Mouse (Mus musculus) forebrain, embryonic 14.5 days (tissue): ENCODE measurements around the gene Cavin4. TPM values are rescaled to one million over a fixed set of nuclear protein-coding genes. Genes with fewer than 3 reads are reported as not detected.

ENCODE experiments used
- ATAC-seq: fragments of 200-750 bp; cut with Nextera tagmentation; 2 replicates; pipeline ENCODE4 v1.8.0; 2017; ENCODE audit warnings: mild to moderate bottlenecking, moderate library complexity
- DNase-seq: peaks from one replicate; pipeline ENCODE4 v3.0.0-alpha.2; 2015; ENCODE audit warnings: low spot score
- H3K27ac ChIP-seq: fragments of 300-500 bp; sonication (generic); 2 replicates; pipeline ENCODE4 v1.5.1; 2014; ENCODE audit warnings: low read depth, mild to moderate bottlenecking, control low read depth, low read length, moderate library complexity
- H3K27me3 ChIP-seq: fragments of 300-500 bp; sonication (generic); replicated peaks from 2 replicates; pipeline ENCODE4 v1.6.1; 2014; ENCODE audit warnings: low read length, control low read depth, mixed read lengths; ENCODE audit not compliant: control insufficient read depth, insufficient read depth
- H3K36me3 ChIP-seq: fragments of 300-500 bp; sonication (generic); 2 replicates; pipeline ENCODE4 v1.6.1; 2014; ENCODE audit warnings: low read length, control low read depth; ENCODE audit not compliant: control insufficient read depth, insufficient read depth
- H3K4me1 ChIP-seq: fragments of 300-500 bp; sonication (generic); 2 replicates; pipeline ENCODE4 v1.6.1; 2014; ENCODE audit warnings: antibody characterized with exemption, low read length, control low read depth; ENCODE audit not compliant: control insufficient read depth, insufficient read depth
- H3K4me2 ChIP-seq: fragments of 300-500 bp; sonication (generic); 2 replicates; pipeline ENCODE4 v1.6.1; 2014; ENCODE audit warnings: mild to moderate bottlenecking, control low read depth, low read length
- H3K4me3 ChIP-seq: fragments of 300-500 bp; sonication (generic); 2 replicates; pipeline ENCODE4 v1.5.1; 2014; ENCODE audit warnings: low read depth, low read length, control low read depth
- H3K9ac ChIP-seq: fragments of 300-500 bp; sonication (generic); 2 replicates; pipeline ENCODE4 v1.6.1; 2014; ENCODE audit warnings: mild to moderate bottlenecking, low read length, control low read depth, moderate library complexity
- H3K9me3 ChIP-seq: fragments of 300-500 bp; sonication (generic); replicated peaks from 2 replicates; pipeline ENCODE4 v1.6.1; 2016; ENCODE audit warnings: low read length, control low read depth, mixed read lengths; ENCODE audit not compliant: control insufficient read depth
- WGBS: fragments of 180-500 bp; shearing (Covaris S2); extraction: QIAGEN DNeasy Blood & Tissue Kit; methylation state at CpG from one replicate; pipeline ENCODE4 v1.1.7; 2014; 5-methylcytosine and 5-hydroxymethylcytosine counted together
- polyA plus RNA-seq: library from polyadenylated mRNA; unstranded; fragments of >200 nt; fragmentation: Nextera tagmentation; extraction: Ambion mirVana; gene quantifications from 2 replicates; pipeline ENCODE4 v1.2.1, GENCODE M21; 2014

Cavin4 gene
- polyA plus RNA-seq, 1 experiment from 2014 or later = 1.1 TPM

DNA sequence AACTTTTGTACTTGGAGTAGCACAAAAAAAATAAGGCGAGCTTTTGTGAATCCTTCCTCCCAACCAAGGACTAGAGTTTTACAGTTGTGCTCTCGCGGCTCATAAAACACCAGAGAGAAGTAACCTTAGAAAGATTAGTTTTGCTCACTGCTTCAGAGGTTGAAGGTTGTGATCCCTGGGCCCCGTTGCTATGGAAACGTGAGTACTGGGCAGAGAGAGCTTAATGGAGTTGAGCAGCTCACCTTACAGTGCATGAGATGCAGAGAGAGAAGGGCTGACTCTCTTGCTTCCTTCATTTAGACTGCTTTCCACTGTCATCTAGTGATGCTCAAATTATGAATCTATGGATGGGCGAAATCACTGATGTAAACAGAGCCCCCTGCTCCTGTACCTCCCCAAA is 29.8 kb upstream of the Cavin4 start:
- Histone ChIP-seq H3K9ac (no peak overlapping the region), H3K4me2 (no peak overlapping the region), H3K4me3 (no peak overlapping the region), H3K27me3 (no peaks in the 10 kb centered on the region), H3K36me3 (peaks cover 41% of the 10 kb centered on the region), H3K4me1 (no peaks in the 10 kb centered on the region), H3K27ac (no peak overlapping the region), H3K9me3 (no peaks in the 10 kb centered on the region)
- DNase-seq = no peak
- WGBS = 87% methylated on average over 6 of the region's 6 CpGs
- no peak for ATAC-seq

DNA sequence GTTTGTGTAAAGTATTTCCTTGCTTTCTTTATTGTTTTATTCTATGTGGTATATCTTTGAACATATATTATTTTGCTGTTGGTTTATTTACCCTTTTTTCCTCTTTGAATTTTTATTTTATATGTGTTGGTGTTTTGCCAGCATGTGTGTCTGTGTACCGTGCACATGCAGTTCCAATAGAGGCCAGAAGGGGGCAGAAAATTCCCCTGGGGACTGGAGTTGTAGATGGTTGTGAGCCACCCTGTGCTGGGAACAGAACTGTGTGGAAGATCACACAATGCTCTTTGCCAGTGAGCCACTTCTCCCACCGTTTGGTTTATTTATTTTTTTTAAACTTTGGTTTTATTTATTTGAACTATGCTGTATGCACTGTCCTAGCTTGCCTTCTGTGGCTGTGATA is 29.3 kb upstream of the Cavin4 start:
- 84% methylated on average over 2 of the region's 2 CpGs for WGBS
- DNase-seq = peak; percentile 24
- peaks cover 41% of the 10 kb centered on the region for H3K36me3 ChIP-seq
- no peak overlapping the region for H3K4me2 ChIP-seq
- no peaks in the 10 kb centered on the region for H3K9me3 ChIP-seq
- H3K9ac ChIP-seq = no peak overlapping the region
- H3K4me1 ChIP-seq = no peaks in the 10 kb centered on the region
- no peak overlapping the region for H3K27ac ChIP-seq
- H3K4me3 ChIP-seq = no peak overlapping the region
- no peaks in the 10 kb centered on the region for H3K27me3 ChIP-seq
- ATAC-seq = no peak

DNA sequence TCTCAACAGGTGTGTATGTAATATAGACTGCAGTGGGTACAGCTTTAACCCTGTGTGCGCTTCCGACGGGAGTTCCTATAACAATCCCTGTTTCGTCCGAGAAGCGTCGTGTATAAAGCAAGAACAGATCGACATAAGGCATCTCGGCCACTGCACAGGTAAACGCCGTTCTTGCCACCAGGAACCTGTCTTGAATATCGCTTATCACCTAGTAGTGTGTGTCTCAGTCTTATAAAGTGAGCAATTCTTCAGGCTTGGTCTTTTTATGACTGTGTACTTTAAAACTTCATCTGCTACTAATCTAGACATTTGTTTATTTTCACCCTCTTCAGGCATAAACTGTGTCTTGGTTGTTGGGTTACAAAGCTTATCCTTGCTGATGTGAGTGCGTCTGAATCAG is 26.5 kb upstream of the Cavin4 start:
- ATAC-seq = no peak
- Histone ChIP-seq H3K4me1 (no peaks in the 10 kb centered on the region), H3K9me3 (no peaks in the 10 kb centered on the region), H3K36me3 (peaks cover 50% of the 10 kb centered on the region), H3K4me2 (no peak overlapping the region), H3K9ac (no peak overlapping the region), H3K4me3 (no peak overlapping the region), H3K27me3 (no peaks in the 10 kb centered on the region), H3K27ac (no peak overlapping the region)
- DNase-seq = no peak
- WGBS = 96% methylated on average over 13 of the region's 13 CpGs

DNA sequence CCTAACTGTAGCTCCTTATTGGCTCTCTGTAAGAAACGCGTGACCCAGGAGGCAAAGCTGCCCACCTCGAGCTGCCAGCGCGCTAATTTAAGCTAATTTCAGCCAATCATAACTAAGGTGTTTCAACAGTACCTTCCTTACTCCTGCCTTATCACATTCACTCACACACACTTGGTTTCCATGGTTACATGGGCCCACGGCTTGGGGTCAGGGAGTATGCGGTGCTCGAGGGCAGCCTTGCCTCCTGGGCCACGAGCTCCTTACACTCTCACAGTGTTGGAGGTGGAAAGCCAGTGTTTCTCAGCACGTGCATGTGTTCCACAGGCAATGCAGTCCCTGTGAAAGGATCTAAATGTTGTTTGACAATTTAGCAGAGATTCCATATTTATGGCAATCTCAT is 25.2 kb upstream of the Cavin4 start:
- no peaks in the 10 kb centered on the region for H3K4me1 ChIP-seq
- no peak overlapping the region for H3K4me2 ChIP-seq
- peaks cover 57% of the 10 kb centered on the region for H3K36me3 ChIP-seq
- H3K27me3 ChIP-seq = no peaks in the 10 kb centered on the region
- H3K9ac ChIP-seq = no peak overlapping the region
- WGBS = 75% methylated on average over 10 of the region's 10 CpGs
- no peak overlapping the region for H3K4me3 ChIP-seq
- ATAC-seq (no peak; the same call in 1 of the 2 replicates), DNase-seq (no peak)
- H3K9me3 ChIP-seq = no peaks in the 10 kb centered on the region
- no peak overlapping the region for H3K27ac ChIP-seq

DNA sequence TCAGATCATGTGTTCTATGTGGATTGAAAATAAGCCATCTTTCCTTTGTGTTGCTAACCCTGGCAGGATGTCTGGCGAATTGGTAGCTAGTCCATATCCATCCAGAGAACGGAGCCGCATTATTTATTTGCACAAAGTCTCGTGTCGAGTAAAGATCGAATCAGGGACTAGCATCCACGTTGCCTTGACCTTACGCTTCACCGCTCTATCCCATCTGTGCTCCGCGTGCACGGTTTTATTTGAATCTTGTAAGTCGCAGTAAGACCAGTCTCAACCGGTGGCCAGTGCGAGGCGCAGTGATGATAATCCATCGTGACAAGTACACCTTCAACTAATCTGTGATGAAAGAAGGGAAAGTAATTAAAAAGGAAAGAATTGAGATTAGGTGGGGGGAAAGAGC is 23.8 kb upstream of the Cavin4 start:
- Histone ChIP-seq H3K27ac (no peak overlapping the region), H3K9ac (no peak overlapping the region), H3K36me3 (peaks cover 61% of the 10 kb centered on the region), H3K27me3 (no peaks in the 10 kb centered on the region), H3K9me3 (no peaks in the 10 kb centered on the region), H3K4me2 (no peak overlapping the region), H3K4me1 (no peaks in the 10 kb centered on the region), H3K4me3 (no peak overlapping the region)
- no peak for DNase-seq
- WGBS = 93% methylated on average over 17 of the region's 17 CpGs
- ATAC-seq = no peak

DNA sequence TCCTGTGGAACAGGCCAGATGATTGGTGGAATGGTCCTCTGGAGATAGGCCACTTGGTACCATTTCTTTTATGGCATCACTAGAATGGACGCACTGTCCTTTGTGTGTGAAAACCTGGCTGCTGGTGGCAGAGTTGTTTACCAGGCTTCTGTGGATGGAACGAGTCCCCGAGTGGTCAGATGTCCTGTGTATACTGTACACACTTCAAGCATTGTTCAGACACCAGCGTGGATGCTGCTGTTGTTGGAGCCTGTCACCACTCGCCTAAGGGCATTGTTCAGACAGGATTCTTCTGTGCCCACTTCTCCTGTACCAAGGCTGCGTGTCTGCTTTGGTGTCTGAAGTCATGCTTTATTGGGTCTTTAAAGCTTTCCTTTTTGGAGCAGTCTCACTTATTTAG is 19.5 kb upstream of the Cavin4 start:
- 88% methylated on average over 6 of the region's 6 CpGs for WGBS
- ATAC-seq (no peak), DNase-seq (no peak)
- H3K9me3 ChIP-seq = no peaks in the 10 kb centered on the region
- H3K4me1 ChIP-seq = no peaks in the 10 kb centered on the region
- no peak overlapping the region for H3K4me3 ChIP-seq
- no peaks in the 10 kb centered on the region for H3K27me3 ChIP-seq
- H3K4me2 ChIP-seq = no peak overlapping the region
- H3K36me3 ChIP-seq = peaks cover 64% of the 10 kb centered on the region
- no peak overlapping the region for H3K9ac ChIP-seq
- no peak overlapping the region for H3K27ac ChIP-seq

DNA sequence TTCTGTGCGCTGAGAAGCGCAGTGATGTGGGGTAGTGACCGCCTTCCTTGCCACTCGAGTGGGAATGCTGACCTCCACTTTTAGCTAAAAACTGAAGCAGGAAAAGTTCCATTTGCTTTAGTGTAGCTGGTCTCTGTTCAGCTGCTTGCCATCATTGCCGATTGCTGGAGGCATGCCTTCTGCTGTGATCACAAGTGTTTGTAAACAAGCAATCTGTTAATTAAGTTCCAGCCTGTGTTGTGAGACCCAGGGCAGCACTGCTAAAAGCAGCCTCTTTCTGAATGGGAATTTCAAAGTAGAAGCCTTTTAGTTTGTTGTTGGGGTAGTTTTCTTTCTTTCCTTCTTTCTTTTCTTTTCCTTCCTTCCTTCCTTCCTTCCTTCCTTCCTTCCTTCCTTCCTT is 17.2 kb upstream of the Cavin4 start:
- ATAC-seq = no peak
- H3K4me1 ChIP-seq = no peaks in the 10 kb centered on the region
- no peaks in the 10 kb centered on the region for H3K27me3 ChIP-seq
- H3K9me3 ChIP-seq = no peaks in the 10 kb centered on the region
- WGBS = 89% methylated on average over 5 of the region's 5 CpGs
- peaks cover 65% of the 10 kb centered on the region for H3K36me3 ChIP-seq
- no peak overlapping the region for H3K27ac ChIP-seq
- H3K4me2 ChIP-seq = no peak overlapping the region
- H3K9ac ChIP-seq = no peak overlapping the region
- H3K4me3 ChIP-seq = no peak overlapping the region
- DNase-seq = no peak

DNA sequence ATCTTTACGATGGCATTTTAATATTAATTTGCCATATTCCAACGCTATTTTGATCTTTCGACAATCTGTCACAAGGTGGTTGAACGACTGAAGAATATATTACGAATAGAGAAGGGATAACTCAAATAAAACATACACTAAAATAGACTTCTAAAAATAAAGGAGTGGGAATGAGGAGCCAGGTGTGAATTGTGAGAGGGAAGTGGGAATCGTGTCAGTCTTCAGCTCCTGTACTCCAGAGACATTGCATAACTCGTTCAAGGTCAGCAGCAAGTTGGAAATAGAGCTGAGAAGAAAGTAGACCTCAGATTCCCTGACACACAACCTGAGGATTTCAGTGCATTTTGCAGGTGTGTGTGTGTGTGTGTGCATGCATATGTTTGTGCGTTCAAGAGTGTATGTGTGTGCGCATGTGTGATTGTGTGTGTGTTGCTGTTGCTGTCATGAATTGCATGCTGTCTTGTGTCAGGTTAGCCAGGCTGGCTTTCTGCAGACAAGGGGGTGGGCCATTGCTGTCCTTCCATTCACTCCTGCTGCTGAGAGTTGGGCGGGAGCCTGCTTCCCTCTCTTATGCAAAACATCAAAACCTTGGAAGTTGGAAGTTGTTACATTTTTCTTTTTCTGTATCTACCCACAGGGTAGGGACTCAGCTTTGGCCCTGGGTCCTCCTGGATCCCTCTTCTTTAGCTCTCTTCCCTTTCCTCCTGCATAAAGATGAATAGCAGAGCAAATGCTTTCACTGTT is 12.5 kb upstream of the Cavin4 start:
- Histone ChIP-seq H3K4me2 (no peak overlapping the region), H3K27ac (no peak overlapping the region), H3K9me3 (no peaks in the 10 kb centered on the region), H3K4me3 (no peak overlapping the region), H3K9ac (no peak overlapping the region), H3K4me1 (no peaks in the 10 kb centered on the region), H3K36me3 (peaks cover 67% of the 10 kb centered on the region), H3K27me3 (no peaks in the 10 kb centered on the region)
- DNase-seq = no peak
- no peak for ATAC-seq
- 93% methylated on average over 10 of the region's 10 CpGs for WGBS

DNA sequence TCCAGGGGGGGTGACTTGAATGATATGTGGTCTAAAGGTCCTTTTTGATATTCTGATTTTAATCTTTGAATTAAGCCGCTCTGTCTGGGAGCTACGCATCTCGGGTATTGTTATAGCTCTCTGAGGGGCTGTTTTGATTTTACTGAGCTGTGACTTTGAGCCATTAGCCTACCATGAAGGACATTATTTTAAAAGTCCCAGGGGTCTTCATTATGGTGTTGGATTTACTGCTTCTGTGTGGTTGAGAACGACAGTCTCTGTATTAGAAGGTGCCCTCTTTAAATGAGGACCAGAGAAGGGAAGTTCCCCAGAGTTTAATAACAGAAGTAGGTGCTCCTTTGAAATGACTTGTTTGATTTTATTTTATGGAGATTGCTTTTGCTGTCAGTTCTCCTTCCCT is 9.2 kb upstream of the Cavin4 start:
- H3K27ac ChIP-seq = no peak overlapping the region
- no peak overlapping the region for H3K4me3 ChIP-seq
- peaks cover 76% of the 10 kb centered on the region for H3K36me3 ChIP-seq
- H3K4me1 ChIP-seq = no peaks in the 10 kb centered on the region
- H3K27me3 ChIP-seq = no peaks in the 10 kb centered on the region
- DNase-seq (no peak), ATAC-seq (no peak)
- H3K4me2 ChIP-seq = no peak overlapping the region
- no peak overlapping the region for H3K9ac ChIP-seq
- H3K9me3 ChIP-seq = no peaks in the 10 kb centered on the region
- WGBS = 85% methylated on average over 4 of the region's 4 CpGs
